Mouse (Mus musculus) bone marrow, adult 2 months (tissue): ENCODE results near the gene Pfkfb2.

Source experiments
- CTCF ChIP-seq: fragments of 200-500 bp; IDR thresholded peaks from 2 replicates; pipeline ENCODE4 v1.5.1; 2011; ENCODE audit warnings: low read length, control low read depth; ENCODE audit not compliant: control insufficient read depth, insufficient read depth
- POLR2A ChIP-seq: fragments of 200-500 bp; IDR thresholded peaks from 2 replicates; pipeline ENCODE4 v1.6.1; 2011; ENCODE audit warnings: low read depth, mild to moderate bottlenecking, control low read depth, low read length, borderline replicate concordance; ENCODE audit not compliant: control insufficient read depth

GRCm38 (mm10) chr1:130714046-130714445, 15.0 kb downstream of the Pfkfb2 start:
- TF ChIP-seq POLR2A (no peak), CTCF (no peak)
